Mouse (Mus musculus): ENCODE data around the gene Tbc1d10b. TPM values are rescaled to one million over a fixed set of nuclear protein-coding genes. Genes with fewer than 3 reads are reported as not detected.
A peak's percentile ranks its signal among the peaks of the same experiment; 100 is the strongest.

Gene Tbc1d10b
- polyA plus RNA-seq, 1 experiment from 2014 or later = 15.0 TPM

DNA sequence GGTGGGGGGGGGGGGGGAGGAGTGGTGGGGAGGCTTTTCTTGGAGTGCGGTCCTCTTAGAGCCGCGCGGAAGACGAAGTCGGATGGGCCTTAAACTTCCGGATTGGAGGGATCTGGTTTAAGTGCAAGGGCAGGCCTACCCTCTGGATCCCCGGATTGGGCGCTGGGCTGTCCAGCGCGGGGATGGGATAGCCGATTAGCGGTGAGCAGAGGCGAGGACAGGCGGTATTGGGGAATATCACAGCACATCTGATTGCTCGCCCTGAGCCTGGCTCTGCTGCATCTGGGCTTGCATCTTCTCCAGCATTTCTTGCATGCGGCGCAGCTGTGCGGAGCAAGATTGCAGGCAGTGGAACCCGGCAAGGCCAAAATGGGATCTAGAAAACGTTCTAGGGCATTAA is 6.3 kb upstream of the Tbc1d10b start:
- Histone ChIP-seq H3K27ac (ENCODE audit: low read length) (no peak overlapping the region), H3K27me3 (replicated peaks; ENCODE audit: insufficient read depth, low read length) (no peaks in the 10 kb centered on the region)
- DNase-seq (ENCODE audit: low spot score) = no peak

DNA sequence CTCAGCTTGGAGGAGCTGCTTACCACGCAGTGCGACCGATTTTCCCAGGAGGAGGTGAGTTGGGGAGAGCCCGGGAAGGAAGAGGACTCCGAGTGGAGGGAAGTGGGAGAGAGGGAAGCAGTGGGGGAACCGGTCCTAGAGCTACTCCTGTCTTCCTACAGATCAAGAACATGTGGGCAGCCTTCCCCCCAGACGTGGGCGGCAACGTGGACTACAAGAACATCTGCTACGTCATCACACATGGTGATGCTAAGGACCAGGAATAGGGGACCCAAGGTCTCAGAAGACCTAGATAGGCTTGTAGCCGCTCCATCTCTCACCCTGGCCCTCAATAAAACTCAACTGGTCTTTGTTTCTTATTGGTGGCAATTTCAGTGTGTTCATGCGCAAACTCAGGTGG is 5.7 kb upstream of the Tbc1d10b start:
- Histone ChIP-seq H3K4me3 (ENCODE audit: low read depth, low read length) (no peak overlapping the region), H3K9me3 (ENCODE audit: low read length) (no peaks in the 10 kb centered on the region), H3K9ac (replicated peaks; ENCODE audit: low read depth) (no peak overlapping the region), H3K4me2 (replicated peaks; ENCODE audit: low read depth, low read length) (no peak overlapping the region), H3K27me3 (replicated peaks; ENCODE audit: insufficient read depth, low read length) (no peaks in the 10 kb centered on the region), H3K4me1 (ENCODE audit: insufficient read depth, low read depth, low read length) (peaks cover 4% of the 10 kb centered on the region; the same call in 1 of the 2 replicates), H3K36me3 (ENCODE audit: insufficient read depth, low read length) (no peaks in the 10 kb centered on the region), H3K27ac (ENCODE audit: low read length) (no peak overlapping the region)
- 62% methylated on average over 12 of the region's 12 CpGs for WGBS
- DNase-seq (ENCODE audit: low spot score) = no peak
- no peak for TF ChIP-seq CTCF (IDR thresholded peaks at IDR 0.05)
- no peak for TF ChIP-seq EP300 (IDR thresholded peaks at IDR 0.05)
- no peak for ATAC-seq

More for the DNA sequence above, 6.3 kb upstream of the Tbc1d10b start:
- Histone ChIP-seq H3K4me1 (ENCODE audit: insufficient read depth, low read depth, low read length) (peaks cover 4% of the 10 kb centered on the region; the same call in 1 of the 2 replicates), H3K9ac (replicated peaks; ENCODE audit: low read depth) (no peak overlapping the region), H3K36me3 (ENCODE audit: insufficient read depth, low read length) (no peaks in the 10 kb centered on the region), H3K9me3 (ENCODE audit: low read length) (no peaks in the 10 kb centered on the region), H3K4me3 (ENCODE audit: low read depth, low read length) (peak overlapping the region; percentile 28; the same call in 1 of the 2 replicates), H3K4me2 (replicated peaks; ENCODE audit: low read depth, low read length) (peak overlapping the region; percentile 59)
- TF ChIP-seq EP300 (IDR thresholded peaks at IDR 0.05) = no peak
- WGBS = 57% methylated on average over 17 of the region's 21 CpGs
- ATAC-seq = no peak

DNA sequence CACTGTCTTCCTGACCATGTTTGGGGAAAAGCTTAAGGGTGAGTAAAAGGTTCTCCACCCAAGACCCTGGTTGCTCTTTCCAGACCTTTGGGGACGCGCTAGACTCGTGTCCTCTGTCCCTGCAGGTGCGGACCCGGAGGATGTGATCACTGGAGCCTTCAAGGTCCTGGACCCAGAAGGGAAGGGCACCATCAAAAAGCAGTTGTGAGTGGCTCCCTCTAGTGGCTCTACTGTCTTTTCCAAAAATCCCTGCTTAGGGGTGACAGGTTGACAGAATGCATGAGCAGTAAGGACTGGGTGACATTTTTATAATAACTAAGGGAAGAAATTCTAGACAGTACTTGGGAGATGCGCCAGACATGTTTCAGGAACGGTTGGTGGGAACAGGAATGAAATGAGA is 5.2 kb upstream of the Tbc1d10b start:
- Histone ChIP-seq H3K36me3 (ENCODE audit: insufficient read depth, low read length) (no peaks in the 10 kb centered on the region), H3K9me3 (ENCODE audit: low read length) (no peaks in the 10 kb centered on the region), H3K27me3 (replicated peaks; ENCODE audit: insufficient read depth, low read length) (no peaks in the 10 kb centered on the region), H3K4me1 (ENCODE audit: insufficient read depth, low read depth, low read length) (peaks cover 4% of the 10 kb centered on the region; the same call in 1 of the 2 replicates), H3K4me3 (ENCODE audit: low read depth, low read length) (no peak overlapping the region), H3K9ac (replicated peaks; ENCODE audit: low read depth) (no peak overlapping the region), H3K4me2 (replicated peaks; ENCODE audit: low read depth, low read length) (no peak overlapping the region), H3K27ac (ENCODE audit: low read length) (no peak overlapping the region)
- TF ChIP-seq CTCF (IDR thresholded peaks at IDR 0.05) (peak; percentile 74), EP300 (IDR thresholded peaks at IDR 0.05) (no peak)
- no peak for ATAC-seq
- DNase-seq (ENCODE audit: low spot score) = peak; percentile 72
- 35% methylated on average over 7 of the region's 7 CpGs for WGBS

DNA sequence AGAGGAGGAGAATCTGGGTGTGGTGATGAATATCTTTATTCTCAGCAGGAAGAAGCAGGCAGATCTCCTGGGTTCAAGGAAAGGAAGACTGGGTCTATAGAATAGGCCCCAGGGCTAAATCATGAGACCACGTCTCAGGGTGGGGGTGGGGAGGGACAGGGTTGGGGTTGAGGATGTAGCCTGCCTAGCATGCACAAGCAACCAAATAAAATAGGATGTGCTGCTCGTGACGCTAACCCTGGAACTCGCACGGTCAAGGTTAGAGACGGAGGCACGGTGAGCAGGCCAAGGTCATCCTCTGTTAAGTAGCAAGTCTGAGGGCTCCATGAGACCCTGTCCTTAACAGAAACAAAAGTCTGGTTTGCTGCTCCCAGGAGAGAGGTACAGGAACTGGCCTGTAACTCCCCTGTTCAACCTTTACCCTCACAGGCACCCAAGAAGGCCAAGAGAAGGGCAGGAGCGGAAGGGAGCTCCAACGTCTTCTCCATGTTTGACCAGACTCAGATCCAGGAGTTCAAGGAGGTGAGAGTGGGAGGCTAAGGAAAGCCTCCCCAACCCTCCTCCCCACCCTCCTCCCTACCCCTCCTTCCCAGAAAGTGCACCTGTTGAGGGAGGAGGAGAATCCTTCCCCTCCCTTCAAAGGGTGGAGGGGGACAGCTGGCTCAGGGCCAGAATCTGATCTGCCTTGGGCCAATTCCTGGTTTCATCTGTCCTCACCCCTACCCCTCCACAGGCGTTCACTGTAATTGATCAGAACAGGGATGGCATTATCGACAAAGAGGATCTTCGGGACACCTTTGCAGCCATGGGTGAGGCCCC is 4.4 kb upstream of the Tbc1d10b start:
- Histone ChIP-seq H3K4me2 (replicated peaks; ENCODE audit: low read depth, low read length) (no peak overlapping the region), H3K36me3 (ENCODE audit: insufficient read depth, low read length) (no peaks in the 10 kb centered on the region), H3K4me3 (ENCODE audit: low read depth, low read length) (no peak overlapping the region), H3K9ac (replicated peaks; ENCODE audit: low read depth) (no peak overlapping the region), H3K4me1 (ENCODE audit: insufficient read depth, low read depth, low read length) (peaks cover 4% of the 10 kb centered on the region; the same call in 1 of the 2 replicates), H3K27me3 (replicated peaks; ENCODE audit: insufficient read depth, low read length) (no peaks in the 10 kb centered on the region), H3K27ac (ENCODE audit: low read length) (no peak overlapping the region), H3K9me3 (ENCODE audit: low read length) (no peaks in the 10 kb centered on the region)
- TF ChIP-seq CTCF (IDR thresholded peaks at IDR 0.05) (no peak), EP300 (IDR thresholded peaks at IDR 0.05) (no peak)
- 87% methylated on average over 12 of the region's 12 CpGs for WGBS
- no peak for ATAC-seq
- DNase-seq (ENCODE audit: low spot score) = no peak

GRCm38 (mm10) chr7:127211014-127211745 is 2.9 kb upstream of the Tbc1d10b start:
- Histone ChIP-seq H3K4me1 (ENCODE audit: insufficient read depth, low read depth, low read length) (peaks cover 14% of the 10 kb centered on the region; the same call in 1 of the 2 replicates), H3K27ac (ENCODE audit: low read length) (no peak overlapping the region), H3K36me3 (ENCODE audit: insufficient read depth, low read length) (no peaks in the 10 kb centered on the region), H3K27me3 (replicated peaks; ENCODE audit: insufficient read depth, low read length) (no peaks in the 10 kb centered on the region), H3K9ac (replicated peaks; ENCODE audit: low read depth) (no peak overlapping the region), H3K9me3 (ENCODE audit: low read length) (no peaks in the 10 kb centered on the region), H3K4me2 (replicated peaks; ENCODE audit: low read depth, low read length) (no peak overlapping the region), H3K4me3 (ENCODE audit: low read depth, low read length) (no peak overlapping the region)
- ATAC-seq (no peak), DNase-seq (ENCODE audit: low spot score) (no peak)
- TF ChIP-seq CTCF (IDR thresholded peaks at IDR 0.05) (no peak), EP300 (IDR thresholded peaks at IDR 0.05) (no peak)
- WGBS = 69% methylated on average over 5 of the region's 5 CpGs

DNA sequence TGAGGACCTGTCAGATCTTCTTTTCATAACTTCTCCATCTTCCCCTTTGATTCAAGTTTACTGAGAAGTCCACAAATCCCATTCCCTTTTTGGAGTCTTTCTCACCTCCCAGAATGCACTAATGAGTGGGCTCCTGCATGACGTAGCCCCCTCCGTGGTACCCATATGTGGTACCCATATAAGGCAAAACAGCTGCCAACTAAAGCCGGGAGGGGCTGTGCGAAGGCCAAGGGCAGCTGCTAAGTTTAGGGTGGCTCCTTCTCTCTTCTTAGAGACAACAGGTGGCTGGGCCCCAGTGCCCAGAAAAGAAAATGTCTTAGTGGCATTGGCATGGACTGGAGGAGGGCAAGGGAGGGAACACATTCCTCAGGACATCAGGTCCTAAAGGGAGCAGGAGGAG is 2.0 kb upstream of the Tbc1d10b start:
- no peaks in the 10 kb centered on the region for H3K27me3 ChIP-seq (replicated peaks; ENCODE audit: insufficient read depth, low read length)
- H3K4me1 ChIP-seq (ENCODE audit: insufficient read depth, low read depth, low read length) = peaks cover 14% of the 10 kb centered on the region; the same call in 1 of the 2 replicates
- DNase-seq (ENCODE audit: low spot score) = no peak
- WGBS = 93% methylated on average over 4 of the region's 4 CpGs
- no peak overlapping the region for H3K9ac ChIP-seq (replicated peaks; ENCODE audit: low read depth)
- no peak overlapping the region for H3K4me3 ChIP-seq (ENCODE audit: low read depth, low read length)
- no peaks in the 10 kb centered on the region for H3K36me3 ChIP-seq (ENCODE audit: insufficient read depth, low read length)
- H3K9me3 ChIP-seq (ENCODE audit: low read length) = no peaks in the 10 kb centered on the region
- ATAC-seq = no peak
- H3K27ac ChIP-seq (ENCODE audit: low read length) = no peak overlapping the region
- TF ChIP-seq EP300 (IDR thresholded peaks at IDR 0.05) = no peak
- no peak for TF ChIP-seq CTCF (IDR thresholded peaks at IDR 0.05)
- H3K4me2 ChIP-seq (replicated peaks; ENCODE audit: low read depth, low read length) = no peak overlapping the region

Measured in lung, postnatal 0 days (tissue).